ENCODE assay signal across 14 mouse cellular contexts in genomic region chr11:63984622-63985168, GRCm38 (mm10).
A peak's percentile ranks its signal among the peaks of the same experiment; 100 is the strongest.
DNase-seq lines count a peak whose midpoint lies in the region; ATAC-seq and TF ChIP-seq lines count a peak whose summit lies in the region.
"Had no signal": no experiment of that assay in that cellular context is flagged by ENCODE, and none has a peak within 500 bp of the region (broad histone marks: within the 10 kb centered on the region; RNA-seq: fewer than 3 reads in every experiment).

No protein-coding gene starts in this region.

- H3K27ac ChIP-seq in lung, postnatal 0 days (ENCODE audit: low read length): no peak overlapping the region
- H3K27ac ChIP-seq in forebrain, embryonic 14.5 days (ENCODE audit: low read depth, low read length): no peak overlapping the region
- H3K27ac ChIP-seq: embryonic facial prominence, embryonic 10.5 days; hindbrain, embryonic 14.5 days; left cerebral cortex, adult 2 months had no signal

- no peaks in the 10 kb centered on the region for H3K36me3 ChIP-seq in lung, postnatal 0 days (ENCODE audit: insufficient read depth, low read length)
- H3K36me3 ChIP-seq in forebrain, embryonic 14.5 days (ENCODE audit: control insufficient read depth, insufficient read depth, low read length): no peaks in the 10 kb centered on the region
- H3K36me3 ChIP-seq: embryonic facial prominence, embryonic 10.5 days had no signal

- WGBS in lung, postnatal 0 days: 48% methylated on average over 6 of the region's 6 CpGs
- WGBS in forebrain, embryonic 14.5 days: 80% methylated on average over 6 of the region's 6 CpGs

- TF ChIP-seq CTCF in lung, postnatal 0 days (IDR thresholded peaks at IDR 0.05): no peak

- no peak overlapping the region for H3K4me2 ChIP-seq in lung, postnatal 0 days (replicated peaks; ENCODE audit: low read depth, low read length)
- H3K4me2 ChIP-seq in forebrain, embryonic 14.5 days (ENCODE audit: low read length): no peak overlapping the region
- H3K4me2 ChIP-seq: hindbrain, embryonic 14.5 days had no signal

- peaks cover 6% of the 10 kb centered on the region; the same call in 1 of the 2 replicates for H3K4me1 ChIP-seq in lung, postnatal 0 days (ENCODE audit: insufficient read depth, low read depth, low read length)
- no peaks in the 10 kb centered on the region; the same call in 1 of the 2 replicates for H3K4me1 ChIP-seq in forebrain, embryonic 14.5 days (ENCODE audit: control insufficient read depth, insufficient read depth, low read length)

- no peaks in the 10 kb centered on the region for H3K9me3 ChIP-seq in lung, postnatal 0 days (ENCODE audit: low read length)
- no peaks in the 10 kb centered on the region for H3K9me3 ChIP-seq in forebrain, embryonic 14.5 days (replicated peaks; ENCODE audit: control insufficient read depth, low read length)
- H3K9me3 ChIP-seq: embryonic facial prominence, embryonic 10.5 days had no signal

- peak; percentile 21; the same call in 1 of the 2 replicates for TF ChIP-seq EP300 in lung, postnatal 0 days (IDR thresholded peaks at IDR 0.05)

- no peak overlapping the region for H3K9ac ChIP-seq in lung, postnatal 0 days (replicated peaks; ENCODE audit: low read depth)
- no peak overlapping the region for H3K9ac ChIP-seq in forebrain, embryonic 14.5 days (ENCODE audit: low read length)
- H3K9ac ChIP-seq: hindbrain, embryonic 14.5 days had no signal

- no peak overlapping the region for H3K4me3 ChIP-seq in lung, postnatal 0 days (ENCODE audit: low read depth, low read length)
- H3K4me3 ChIP-seq in forebrain, embryonic 14.5 days (ENCODE audit: low read depth, low read length): no peak overlapping the region
- H3K4me3 ChIP-seq: embryonic facial prominence, embryonic 10.5 days; left cerebral cortex, adult 2 months had no signal

- H3K27me3 ChIP-seq in lung, postnatal 0 days (replicated peaks; ENCODE audit: insufficient read depth, low read length): no peaks in the 10 kb centered on the region
- no peaks in the 10 kb centered on the region for H3K27me3 ChIP-seq in forebrain, embryonic 14.5 days (replicated peaks; ENCODE audit: control insufficient read depth, insufficient read depth, low read length)

- peak; percentile 46 for ATAC-seq in lung, postnatal 0 days
- peak; percentile 34 for ATAC-seq in neutrophil, adult 5-6 weeks (ENCODE audit: extremely low read depth, insufficient number of reproducible peaks, low FRiP score, poor library complexity, severe bottlenecking)
- ATAC-seq in forebrain, embryonic 14.5 days: no peak

- peak; percentile 78 for DNase-seq in 416B (ENCODE audit: low read depth)
- DNase-seq in CD4-positive, CD25-positive, alpha-beta regulatory T cell, adult 2 months (ENCODE audit: low read depth, low spot score): peak; percentile 71
- peak; percentile 46 for DNase-seq in lung, postnatal 0 days (ENCODE audit: low spot score)
- DNase-seq in forebrain, embryonic 14.5 days (ENCODE audit: low spot score): no peak
- no peak for DNase-seq in Muller cell, postnatal 12 days (ENCODE audit: inconsistent ontology term)
- DNase-seq in left cerebral cortex, adult 9 months (ENCODE audit: low spot score in 2 of 2): no peak
- DNase-seq: adrenal gland, postnatal 25 days; cerebellum, postnatal 14 days; heart, adult 11 months; kidney, adult 2 months had no signal

Comparison
In these comparisons a context has a peak if more than half of its experiments do, and no peak if none do; other contexts are left out.
1. DNase-seq: peak in 416B (single experiment), CD4-positive, CD25-positive, alpha-beta regulatory T cell, adult 2 months (single experiment) and lung, postnatal 0 days (single experiment); none in forebrain, embryonic 14.5 days (single experiment), Muller cell, postnatal 12 days (single experiment) and left cerebral cortex, adult 9 months (0 of 2).